Mouse (Mus musculus) brown adipose tissue, adult 24 weeks (tissue): ENCODE data around the gene Nid1. TPM values are rescaled to one million over a fixed set of nuclear protein-coding genes. Genes with fewer than 3 reads are reported as not detected.
"Not testable (repeated sequence)": the region's sequence is repeated elsewhere in the genome, so short reads cannot be mapped to it uniquely, and the experiment has no call there.

Experiments used
- H3K27ac ChIP-seq: fragments of 200-500 bp; replicated peaks from 2 replicates; pipeline ENCODE4 v1.5.1; 2012; ENCODE audit warnings: low read depth, mild to moderate bottlenecking, low read length
- H3K4me1 ChIP-seq: fragments of 200-500 bp; 2 replicates; pipeline ENCODE4 v1.6.1; 2012; ENCODE audit warnings: low read length, mixed read lengths; ENCODE audit not compliant: control insufficient read depth, insufficient read depth, insufficient read length
- H3K4me3 ChIP-seq: fragments of 200-500 bp; 2 replicates; pipeline ENCODE4 v1.5.1; 2012; ENCODE audit warnings: low read depth, mild to moderate bottlenecking, low read length, moderate library complexity; ENCODE audit not compliant: insufficient read depth
- polyA plus RNA-seq: library from polyadenylated mRNA; stranded (reverse); fragments of >200 nt; gene quantifications from 2 replicates; pipeline ENCODE4 v1.2.4, GENCODE M21; 2012; ENCODE audit not compliant: missing spikeins, insufficient read depth, insufficient read length

The Nid1 gene
- polyA plus RNA-seq, 1 experiment: 56.6 TPM

DNA sequence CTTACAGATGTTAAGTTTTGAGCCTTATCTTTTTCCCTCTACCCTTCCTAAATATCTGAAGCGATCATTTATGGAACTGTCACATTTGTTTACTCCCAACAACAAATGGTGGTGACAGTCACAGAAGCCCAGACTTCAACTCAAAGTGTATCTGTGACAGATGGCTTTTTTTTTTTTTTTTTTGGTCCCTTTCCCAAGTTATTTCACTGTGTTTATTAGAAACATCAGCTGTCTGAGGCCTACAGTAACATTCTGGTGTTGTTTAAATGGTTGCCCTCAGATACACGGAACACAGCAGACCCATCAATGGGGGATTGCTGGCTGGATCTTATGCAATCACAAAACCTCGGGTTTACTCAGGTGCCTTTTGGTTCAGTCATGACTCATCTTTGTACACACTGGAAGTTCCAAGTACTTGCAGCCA is 34.0 kb downstream of the Nid1 start:
- H3K4me1 ChIP-seq: peaks cover 17% of the 10 kb centered on the region
- H3K27ac ChIP-seq: no peak overlapping the region
- no peak overlapping the region for H3K4me3 ChIP-seq

DNA sequence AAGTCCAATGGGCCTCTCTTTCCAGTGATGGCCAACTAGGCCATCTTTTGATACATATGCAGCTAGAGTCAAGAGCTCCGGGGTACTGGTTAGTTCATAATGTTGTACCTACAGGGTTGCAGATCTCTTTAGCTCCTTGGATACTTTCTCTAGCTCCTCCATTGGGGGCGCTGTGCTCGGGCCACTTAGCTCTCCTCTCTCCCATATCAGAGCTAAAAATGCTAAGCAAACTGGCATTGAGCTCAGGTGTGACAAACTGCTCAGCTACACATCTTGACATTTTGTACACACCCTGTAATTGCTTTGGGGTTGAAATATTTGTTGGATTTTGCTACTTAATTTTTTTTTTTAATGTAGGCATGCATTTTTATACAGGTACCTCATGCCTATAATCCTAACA is 37.1 kb downstream of the Nid1 start:
- not testable (repeated sequence) for H3K4me3 ChIP-seq
- H3K27ac ChIP-seq: peak overlapping the region; percentile 73
- peaks cover 17% of the 10 kb centered on the region for H3K4me1 ChIP-seq

DNA sequence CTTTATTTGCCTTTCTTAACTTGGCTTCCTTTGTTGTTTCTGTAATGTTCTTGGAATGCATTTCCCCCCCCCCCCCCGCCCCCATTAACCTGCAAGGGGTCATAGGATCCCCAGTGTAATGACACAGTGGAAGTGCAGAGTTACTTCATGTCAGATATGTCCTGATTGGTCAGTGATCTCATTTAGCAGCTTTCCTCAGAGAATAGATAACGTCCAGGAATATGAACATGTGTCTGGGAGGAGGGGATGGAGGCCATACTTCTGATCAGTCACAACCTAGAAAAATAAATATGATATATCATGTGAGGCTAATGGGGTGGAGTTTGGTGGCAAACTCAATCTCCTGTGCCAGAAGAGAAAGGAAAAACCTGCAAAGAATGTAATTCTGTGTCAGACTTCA is 37.6 kb downstream of the Nid1 start:
- H3K4me1 ChIP-seq: peaks cover 17% of the 10 kb centered on the region
- peak overlapping the region; percentile 97 for H3K27ac ChIP-seq
- H3K4me3 ChIP-seq: no peak overlapping the region

DNA sequence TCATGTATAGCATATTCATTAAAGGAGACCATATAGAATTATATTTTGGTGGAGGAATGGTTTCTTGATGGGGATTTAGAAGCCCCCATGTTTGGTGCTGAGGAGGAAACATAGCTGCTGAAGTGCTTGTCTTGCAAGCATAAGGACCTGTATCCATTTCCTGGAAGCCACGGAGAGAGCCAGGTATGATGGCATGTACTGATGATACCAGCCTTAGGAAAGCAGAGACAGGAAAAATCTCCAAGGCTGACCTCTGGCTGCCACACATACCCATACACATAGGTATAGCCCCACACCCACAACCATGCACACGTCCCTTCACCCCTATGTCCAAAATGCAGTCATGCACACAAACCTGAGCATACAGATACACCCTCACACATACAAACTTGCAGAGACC is 39.2 kb downstream of the Nid1 start:
- no peak overlapping the region for H3K27ac ChIP-seq

DNA sequence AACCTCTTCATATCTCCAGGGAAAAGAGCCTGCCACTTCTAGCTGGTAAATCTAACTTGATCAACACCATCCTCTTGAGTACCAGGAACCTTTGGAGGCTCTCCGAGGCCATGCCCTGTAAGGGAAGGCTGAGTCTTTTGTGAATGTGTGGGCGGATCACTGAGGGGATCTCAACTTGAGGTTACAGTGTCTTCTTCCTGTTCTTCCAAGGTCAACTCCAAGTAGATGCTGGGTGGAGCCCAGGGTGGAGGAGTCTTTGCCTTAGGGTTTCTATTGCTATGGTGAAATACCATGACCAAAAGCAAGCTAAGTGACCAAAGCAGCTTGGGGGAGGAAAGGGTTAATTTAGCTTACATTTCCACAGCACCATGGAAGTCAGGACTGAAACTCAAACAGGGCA is 39.7 kb downstream of the Nid1 start:
- Histone ChIP-seq H3K27ac (no peak overlapping the region), H3K4me3 (no peak overlapping the region), H3K4me1 (peaks cover 16% of the 10 kb centered on the region)

More for the DNA sequence above, 39.2 kb downstream of the Nid1 start:
- H3K4me3 ChIP-seq: no peak overlapping the region
- peaks cover 16% of the 10 kb centered on the region for H3K4me1 ChIP-seq

DNA sequence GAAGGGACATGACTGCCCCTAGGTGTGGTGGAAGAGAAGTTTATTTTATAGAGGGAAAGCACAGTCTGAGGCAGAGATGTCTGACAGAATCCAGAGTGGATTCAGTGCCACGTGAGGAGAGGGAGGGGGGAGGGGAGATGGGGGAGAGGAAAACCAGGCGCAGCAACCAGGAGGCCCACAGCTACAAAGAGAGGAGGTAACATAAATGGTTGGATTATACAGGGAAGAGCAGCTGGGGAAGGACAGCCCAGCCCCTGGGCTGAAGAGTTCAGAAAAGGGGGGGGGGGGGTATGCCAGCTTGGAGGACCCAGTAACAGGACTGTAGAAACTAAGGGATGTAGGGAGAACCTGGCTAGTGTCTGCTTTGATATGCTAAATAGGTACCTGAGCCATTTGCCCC is 42.6 kb downstream of the Nid1 start:
- no peak overlapping the region for H3K27ac ChIP-seq
- peaks cover 3% of the 10 kb centered on the region; the same call in 1 of the 2 replicates for H3K4me1 ChIP-seq

DNA sequence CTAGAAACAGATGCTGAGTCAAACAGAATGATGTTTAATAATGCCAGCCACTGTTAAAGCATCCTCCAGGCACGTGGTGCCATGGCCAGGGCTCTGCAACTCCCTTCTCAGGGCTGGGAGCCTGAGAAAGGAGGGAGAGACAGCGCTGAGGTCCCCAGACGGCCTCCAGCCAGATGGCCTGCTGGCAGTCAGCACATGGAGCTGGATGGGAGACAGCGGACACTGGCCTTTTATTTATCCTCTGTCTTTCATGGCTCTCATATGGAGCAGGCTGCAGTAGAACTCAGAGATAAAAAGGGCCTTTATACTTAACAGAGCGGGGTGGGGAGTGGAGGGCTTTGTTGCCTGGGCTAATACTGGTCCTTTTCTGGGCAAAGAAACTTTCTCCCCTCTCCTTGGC is 43.7 kb downstream of the Nid1 start:
- H3K27ac ChIP-seq: no peak overlapping the region; the same call in 1 of the 2 replicates
- H3K4me1 ChIP-seq: peaks cover 2% of the 10 kb centered on the region; the same call in 1 of the 2 replicates
- no peak overlapping the region for H3K4me3 ChIP-seq

More for the DNA sequence above, 42.6 kb downstream of the Nid1 start:
- H3K4me3 ChIP-seq: no peak overlapping the region

DNA sequence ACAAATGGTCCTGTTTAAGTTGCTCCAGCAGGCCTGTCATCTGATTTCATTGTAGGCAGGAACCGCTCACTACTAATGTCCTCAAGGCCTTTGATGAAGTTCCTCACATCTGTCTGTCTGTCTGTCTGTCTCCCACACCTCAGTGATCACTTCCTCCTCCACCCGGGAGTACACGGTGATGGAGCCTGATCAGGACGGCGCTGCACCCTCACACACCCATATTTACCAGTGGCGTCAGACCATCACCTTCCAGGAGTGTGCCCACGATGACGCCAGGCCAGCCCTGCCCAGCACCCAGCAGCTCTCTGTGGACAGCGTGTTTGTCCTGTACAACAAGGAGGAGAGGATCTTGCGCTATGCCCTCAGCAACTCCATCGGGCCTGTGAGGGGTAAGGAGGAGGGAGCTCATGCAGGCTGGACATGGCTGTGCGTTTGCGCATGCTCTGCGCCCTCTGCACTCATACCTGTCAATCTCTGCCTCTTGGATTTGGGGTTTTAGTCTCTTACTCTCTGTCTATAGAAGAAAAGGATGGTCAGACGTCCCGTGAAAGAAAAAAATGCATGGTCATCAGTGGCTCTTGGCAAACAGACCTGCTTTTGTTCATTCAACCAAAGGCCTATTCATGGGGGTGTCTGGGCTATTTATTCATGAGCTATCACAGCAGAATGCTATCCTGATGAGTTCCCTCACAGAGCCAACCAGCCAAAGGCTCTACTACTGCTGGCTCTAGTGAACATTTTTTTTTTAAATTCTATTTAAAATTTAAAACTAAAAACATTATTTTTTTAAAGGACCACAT is 44.7 kb downstream of the Nid1 start:
- Histone ChIP-seq H3K4me3 (no peak overlapping the region), H3K27ac (no peak overlapping the region), H3K4me1 (peaks cover 2% of the 10 kb centered on the region; the same call in 1 of the 2 replicates)

DNA sequence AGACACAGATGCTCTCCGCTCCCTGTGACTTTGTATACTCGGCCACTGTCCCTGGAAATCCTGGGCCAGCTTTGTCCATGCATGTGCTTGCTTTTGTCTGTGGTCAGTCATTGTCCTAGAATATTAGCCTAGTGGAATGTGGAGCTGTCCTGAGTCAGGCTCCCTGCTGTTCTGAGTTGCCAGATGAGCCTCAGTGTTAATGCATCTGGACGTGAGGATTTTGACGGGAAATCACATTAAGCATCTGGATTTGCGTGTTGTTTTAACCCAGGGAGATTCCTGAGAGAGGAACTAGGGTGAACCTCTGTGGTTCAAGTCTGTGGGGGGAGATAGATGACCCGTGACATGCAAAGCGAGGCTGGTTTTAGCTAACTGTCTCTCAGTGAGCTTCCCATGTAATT is 47.0 kb downstream of the Nid1 start:
- Histone ChIP-seq H3K27ac (0 out of 2 replicates have a peak overlapping the region, but pooled peaks have one; percentile 12), H3K4me3 (no peak overlapping the region), H3K4me1 (peaks cover 2% of the 10 kb centered on the region; the same call in 1 of the 2 replicates)

DNA sequence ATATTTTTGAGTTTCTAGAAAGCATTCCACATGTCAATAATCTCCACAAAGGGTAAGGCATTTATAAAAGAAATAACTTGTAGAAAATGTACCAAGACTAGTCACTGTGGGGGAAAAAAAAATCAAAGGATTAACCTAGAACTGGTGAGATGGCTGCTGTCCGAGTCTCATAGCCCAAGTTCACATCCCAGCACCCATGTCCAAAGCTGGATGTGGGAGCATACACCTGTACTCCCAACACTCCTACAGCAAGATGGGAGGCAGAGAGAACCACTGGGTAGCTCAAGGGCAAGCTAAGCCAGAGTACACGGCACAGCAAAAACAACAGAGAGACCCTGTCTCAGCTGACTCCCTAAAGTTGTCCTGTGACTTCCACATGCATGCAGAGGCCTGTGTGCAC is 47.5 kb downstream of the Nid1 start:
- peaks cover 2% of the 10 kb centered on the region; the same call in 1 of the 2 replicates for H3K4me1 ChIP-seq
- H3K27ac ChIP-seq: no peak overlapping the region
- H3K4me3 ChIP-seq: no peak overlapping the region

DNA sequence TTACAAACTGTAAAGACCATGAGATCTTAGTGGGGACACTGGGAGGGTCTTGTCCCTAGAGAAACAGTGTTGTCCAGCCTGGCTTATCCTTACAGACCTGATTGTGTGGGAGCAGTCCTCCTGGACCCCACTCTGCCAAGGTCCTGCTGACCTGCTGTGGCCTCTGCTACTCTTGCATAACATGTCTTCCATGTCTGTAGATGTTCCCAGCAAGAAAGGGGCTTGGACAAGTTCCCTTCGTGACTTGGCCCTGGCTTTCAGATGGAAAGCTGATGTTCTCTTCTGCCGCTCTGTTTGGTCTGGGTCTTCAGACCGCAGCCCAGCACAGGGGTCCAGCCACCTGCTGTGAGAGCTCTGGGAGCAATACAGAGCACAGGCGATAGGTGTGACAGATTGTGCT is 48.3 kb downstream of the Nid1 start:
- H3K4me1 ChIP-seq: peaks cover 2% of the 10 kb centered on the region; the same call in 1 of the 2 replicates
- H3K4me3 ChIP-seq: no peak overlapping the region
- peak overlapping the region; percentile 82 for H3K27ac ChIP-seq

DNA sequence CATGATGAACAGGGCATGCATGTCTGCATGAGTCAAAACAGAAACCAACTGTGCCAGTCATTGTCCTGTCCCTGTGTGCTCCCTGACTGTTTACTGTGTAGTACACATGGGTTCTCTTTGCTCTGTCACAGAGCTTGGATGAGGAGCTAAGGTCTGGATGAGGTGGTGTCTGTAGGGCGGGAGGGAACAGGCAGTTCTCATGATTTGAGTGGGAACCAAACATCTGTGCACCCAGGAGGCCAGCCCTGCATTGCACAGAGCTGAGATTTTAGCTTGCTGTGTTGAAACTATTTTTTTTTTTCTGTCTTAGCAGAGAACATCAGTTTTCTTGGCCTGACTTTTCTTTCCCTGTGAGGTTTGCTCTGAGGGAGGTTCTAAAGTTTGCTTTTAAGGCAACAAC is 50.5 kb downstream of the Nid1 start:
- H3K4me3 ChIP-seq: no peak overlapping the region

DNA sequence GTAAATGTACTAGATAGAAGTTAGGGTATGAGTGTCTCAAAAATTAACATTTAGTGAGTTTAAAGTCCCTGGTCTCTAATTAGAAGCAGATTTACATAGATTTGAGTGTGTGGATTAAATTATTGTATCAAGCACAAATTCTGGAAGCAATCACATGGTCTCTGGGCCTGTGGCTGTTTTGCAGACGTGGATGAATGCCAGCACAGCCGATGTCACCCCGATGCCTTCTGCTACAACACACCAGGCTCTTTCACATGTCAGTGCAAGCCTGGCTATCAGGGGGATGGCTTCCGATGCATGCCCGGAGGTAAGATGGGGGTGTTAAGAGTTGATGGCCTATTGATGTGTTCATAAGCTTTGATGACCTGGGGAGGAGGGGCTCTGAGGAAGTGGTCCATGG is 52.5 kb downstream of the Nid1 start:
- no peak overlapping the region for H3K4me3 ChIP-seq
- no peak overlapping the region for H3K27ac ChIP-seq
- H3K4me1 ChIP-seq: peaks cover 2% of the 10 kb centered on the region; the same call in 1 of the 2 replicates

More for the DNA sequence above, 50.5 kb downstream of the Nid1 start:
- Histone ChIP-seq H3K4me1 (peaks cover 2% of the 10 kb centered on the region; the same call in 1 of the 2 replicates), H3K27ac (peak overlapping the region; percentile 72)

DNA sequence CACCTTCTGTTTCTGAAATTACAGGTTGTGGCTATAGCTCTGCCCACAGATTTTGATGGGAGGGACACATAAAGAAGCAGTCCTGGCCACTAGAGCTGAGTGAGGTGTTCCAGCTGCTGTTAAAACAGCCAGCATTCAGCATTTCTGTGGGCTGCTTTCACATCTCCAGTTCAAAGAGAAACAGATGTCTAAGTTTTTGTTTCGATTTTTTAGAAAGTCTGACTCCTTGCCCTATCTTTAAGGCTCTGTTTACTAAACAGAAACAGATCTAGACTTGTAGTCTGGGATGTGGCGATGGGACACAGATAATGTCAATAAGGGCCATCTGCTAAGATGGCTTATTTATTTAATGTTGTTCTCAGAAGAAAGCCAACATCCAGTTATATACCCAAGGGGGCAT is 54.8 kb downstream of the Nid1 start:
- H3K27ac ChIP-seq: no peak overlapping the region
- H3K4me3 ChIP-seq: no peak overlapping the region
- no peaks in the 10 kb centered on the region for H3K4me1 ChIP-seq

DNA sequence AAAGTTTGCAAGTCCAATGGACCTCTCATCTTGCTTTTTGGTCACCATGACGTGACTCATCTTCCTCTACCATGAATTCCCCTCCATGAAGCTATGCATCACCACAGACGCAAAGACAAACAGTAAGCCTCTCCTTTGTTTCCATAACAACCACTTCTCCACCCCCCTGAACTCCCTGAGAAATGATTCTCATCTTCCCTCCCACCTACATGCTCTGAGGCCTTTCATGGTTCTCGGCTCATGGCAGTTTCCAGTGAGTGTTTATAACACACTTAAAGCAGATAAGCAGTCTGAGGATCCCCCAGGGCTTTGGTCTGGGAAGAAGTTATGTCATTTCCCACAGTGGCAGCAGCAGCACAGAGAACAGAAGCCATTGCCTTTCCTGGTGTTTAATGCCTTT is 56.2 kb downstream of the Nid1 start:
- H3K4me3 ChIP-seq: no peak overlapping the region
- H3K27ac ChIP-seq: 0 out of 2 replicates have a peak overlapping the region, but pooled peaks have one; percentile 18
- no peaks in the 10 kb centered on the region for H3K4me1 ChIP-seq

DNA sequence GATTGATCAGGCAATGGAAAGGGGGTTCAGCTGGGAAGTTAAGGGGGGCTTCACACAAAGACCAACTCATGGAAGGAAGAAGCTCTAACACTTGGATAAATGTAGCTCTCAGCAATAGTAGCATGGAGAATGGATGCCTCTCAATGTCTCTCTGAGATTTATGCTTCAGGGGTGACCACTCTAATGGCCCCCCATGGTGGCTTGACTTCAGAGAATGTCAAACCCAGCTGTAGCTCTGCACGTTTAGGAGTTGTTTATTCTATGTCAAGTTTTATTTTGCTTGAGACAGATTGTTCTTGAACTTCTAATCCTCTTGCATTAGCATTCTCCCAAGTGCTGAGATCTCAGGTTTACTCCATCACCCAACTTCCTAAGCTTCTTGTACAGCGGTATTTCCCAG is 60.7 kb downstream of the Nid1 start:
- Histone ChIP-seq H3K4me1 (0 out of 2 replicates have a peak, but pooled peaks cover 4% of the 10 kb centered on the region), H3K27ac (no peak overlapping the region), H3K4me3 (no peak overlapping the region)
